Mouse (Mus musculus) hindbrain, embryonic 13.5 days (tissue): ENCODE data around the gene Pus7. TPM values are rescaled to one million over a fixed set of nuclear protein-coding genes. Genes with fewer than 3 reads are reported as not detected.

Experiments used
- ATAC-seq: fragments of 200-750 bp; cut with Nextera tagmentation; 2 replicates; pipeline ENCODE4 v1.8.0; 2017; ENCODE audit warnings: moderate TSS enrichment; ENCODE audit not compliant: low FRiP score
- H3K27ac ChIP-seq: fragments of 300-500 bp; sonication (generic); 2 replicates; pipeline ENCODE4 v1.5.1; 2015; ENCODE audit warnings: inconsistent platforms, mild to moderate bottlenecking, moderate library complexity
- H3K27me3 ChIP-seq: fragments of 300-500 bp; sonication (generic); 2 replicates; pipeline ENCODE4 v1.6.1; 2015; ENCODE audit warnings: mild to moderate bottlenecking, inconsistent platforms
- H3K36me3 ChIP-seq: fragments of 300-500 bp; sonication (generic); 2 replicates; pipeline ENCODE4 v1.6.1; 2015; ENCODE audit warnings: mild to moderate bottlenecking, inconsistent platforms
- H3K4me1 ChIP-seq: fragments of 300-500 bp; sonication (generic); replicated peaks from 2 replicates; pipeline ENCODE4 v1.6.1; 2015; ENCODE audit warnings: inconsistent platforms
- H3K4me2 ChIP-seq: fragments of 300-500 bp; sonication (generic); 2 replicates; pipeline ENCODE4 v1.6.1; 2015; ENCODE audit warnings: inconsistent platforms, mild to moderate bottlenecking, moderate library complexity
- H3K4me3 ChIP-seq: fragments of 300-500 bp; sonication (generic); 2 replicates; pipeline ENCODE4 v1.5.1; 2015; ENCODE audit warnings: mild to moderate bottlenecking, inconsistent platforms
- H3K9ac ChIP-seq: fragments of 300-500 bp; sonication (generic); 2 replicates; pipeline ENCODE4 v1.6.1; 2015; ENCODE audit warnings: mild to moderate bottlenecking, inconsistent platforms
- H3K9me3 ChIP-seq: fragments of 300-500 bp; sonication (generic); 2 replicates; pipeline ENCODE4 v1.6.1; 2016; ENCODE audit warnings: inconsistent platforms
- WGBS: fragments of 180-500 bp; shearing (Covaris S2); methylation state at CpG from one replicate; pipeline ENCODE4 v1.1.7; 2015; 5-methylcytosine and 5-hydroxymethylcytosine counted together
- polyA plus RNA-seq: library from polyadenylated mRNA; unstranded; fragments of >200 nt; fragmentation: Nextera tagmentation; extraction: Ambion mirVana; gene quantifications from 2 replicates; pipeline ENCODE4 v1.2.1, GENCODE M21; 2015

The Pus7 gene
- polyA plus RNA-seq, 1 experiment from 2014 or later: 15.8 TPM

DNA sequence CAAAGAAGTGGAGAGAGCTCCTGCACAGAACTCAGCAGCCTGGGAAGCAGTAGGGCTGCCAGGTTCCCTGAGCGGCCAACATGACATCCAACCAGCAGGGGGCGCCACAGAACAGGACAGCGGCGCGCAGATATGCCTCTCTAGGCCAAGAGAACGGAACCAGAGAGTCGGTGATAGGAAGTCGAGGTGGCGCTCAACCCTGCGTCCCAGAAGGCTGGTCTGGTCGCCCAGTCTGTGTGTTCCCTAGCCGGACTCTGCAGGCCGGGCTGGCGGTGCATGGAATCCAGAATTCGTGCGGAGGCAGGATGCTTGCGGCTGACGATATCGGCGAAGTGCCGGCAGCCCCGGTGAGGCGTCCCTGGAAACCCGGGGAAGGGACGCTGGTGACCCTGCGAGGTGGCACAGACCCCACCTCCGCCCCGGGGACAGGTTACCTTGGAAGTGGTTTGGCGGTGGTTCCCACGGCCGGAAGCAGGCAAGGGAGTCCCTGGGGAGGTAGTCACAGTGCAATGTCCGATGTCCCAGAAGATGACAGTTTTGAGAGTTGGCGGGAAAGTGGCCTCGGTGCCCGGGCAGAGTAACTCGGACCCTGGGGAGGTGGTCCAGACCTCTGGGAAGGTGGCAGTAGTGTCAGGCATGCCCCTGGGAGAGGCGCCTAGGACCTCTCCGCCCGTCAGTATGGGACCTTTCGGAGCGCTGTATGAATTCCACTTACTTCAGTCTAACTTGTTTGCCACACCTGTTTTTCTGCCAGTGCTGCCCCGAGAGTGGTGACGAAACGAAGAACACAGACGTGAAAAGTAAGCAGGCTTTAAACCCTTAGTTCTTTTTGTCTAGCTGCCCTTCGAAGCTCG lies 4.3 kb upstream of the Pus7 start, which contains the start of gene Rint1:
TSS of gene Rint1 (plus strand) at position 176 of the 854 bp plus-strand sequence.
- 3% methylated on average over 47 of the region's 47 CpGs for WGBS

DNA sequence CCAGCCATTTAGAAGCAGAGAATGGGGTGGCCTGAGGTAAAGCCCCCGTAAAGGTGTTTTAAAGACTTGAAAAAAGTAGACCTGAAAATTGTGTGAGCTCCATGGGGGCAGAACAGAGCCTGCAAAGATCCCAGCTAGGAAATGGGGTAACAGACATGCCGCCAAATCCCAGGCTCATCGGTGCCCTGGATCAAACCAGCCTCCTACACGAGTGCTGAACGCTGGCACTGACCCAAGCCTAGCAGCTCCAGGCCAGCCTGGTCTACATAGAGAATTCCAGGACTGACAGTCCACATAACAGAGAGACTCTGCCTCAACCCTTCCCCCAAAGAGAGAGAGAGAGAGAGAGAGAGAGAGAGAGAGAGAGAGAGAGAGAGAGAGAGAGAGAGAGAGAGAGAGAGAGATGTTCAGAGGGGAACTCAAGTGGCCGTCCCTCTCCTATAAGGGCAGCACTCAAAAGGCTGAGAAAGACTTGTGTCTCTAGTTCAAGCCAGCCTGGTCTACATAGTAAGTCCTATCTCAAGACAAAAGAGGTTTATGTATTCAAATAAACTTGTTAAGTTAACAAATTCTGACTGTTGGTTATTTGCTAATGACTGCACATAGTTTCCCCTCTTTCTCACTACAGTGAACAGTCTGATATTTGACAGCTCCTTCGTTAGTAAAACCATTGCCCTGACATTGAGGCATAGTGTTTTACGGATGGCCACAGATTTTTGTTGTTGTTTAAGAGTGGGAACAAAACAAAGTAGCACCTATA lies 1.3 kb downstream of the Pus7 start:
- H3K36me3 ChIP-seq: 0 out of 2 replicates have a peak, but pooled peaks cover 5% of the 10 kb centered on the region
- peak overlapping the region; percentile 77 for H3K4me3 ChIP-seq
- H3K27me3 ChIP-seq: no peaks in the 10 kb centered on the region
- H3K27ac ChIP-seq: no peak overlapping the region
- peak overlapping the region; percentile 84; the same call in 1 of the 2 replicates for H3K9ac ChIP-seq
- H3K9me3 ChIP-seq: no peaks in the 10 kb centered on the region
- H3K4me2 ChIP-seq: peak overlapping the region; percentile 65
- ATAC-seq: no peak
- H3K4me1 ChIP-seq: peaks cover 11% of the 10 kb centered on the region
- 56% methylated on average over 8 of the region's 8 CpGs for WGBS

More for the DNA sequence above, 4.3 kb upstream of the Pus7 start, which contains the start of gene Rint1:
- Histone ChIP-seq H3K4me3 (peak within 1 kb of the TSS; percentile 81), H3K4me2 (peak within 1 kb of the TSS; percentile 88), H3K36me3 (peaks cover 5% of the 10 kb centered on the region), H3K27me3 (no peaks in the 10 kb centered on the region), H3K4me1 (peaks cover 10% of the 10 kb centered on the region), H3K27ac (peak within 1 kb of the TSS; percentile 85), H3K9me3 (no peaks in the 10 kb centered on the region), H3K9ac (peak within 1 kb of the TSS; percentile 88)
- ATAC-seq: peak; percentile 87

DNA sequence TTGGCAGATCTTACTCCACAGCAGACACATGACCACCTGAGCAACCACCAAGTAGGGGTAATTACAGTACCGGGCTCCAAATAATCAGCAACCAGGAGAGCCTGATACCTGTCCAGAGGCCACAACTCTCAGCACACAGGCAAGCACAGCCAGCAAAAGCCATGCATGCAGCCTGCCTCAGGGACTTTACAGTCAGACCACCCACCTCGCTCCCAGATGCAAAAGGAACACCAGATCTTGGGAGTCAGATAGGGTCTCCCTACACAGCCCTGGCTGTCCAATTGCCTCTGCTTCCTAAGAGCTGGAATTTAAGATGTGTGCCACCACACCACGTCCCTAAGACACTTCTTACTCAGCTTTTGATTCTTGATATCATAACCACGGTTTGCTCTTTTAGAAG lies 2.3 kb downstream of the Pus7 start:
- no peak for ATAC-seq
- Histone ChIP-seq H3K9ac (0 out of 2 replicates have a peak overlapping the region, but pooled peaks have one; percentile 13), H3K27ac (no peak overlapping the region), H3K4me2 (no peak overlapping the region), H3K4me1 (peaks cover 11% of the 10 kb centered on the region), H3K36me3 (peaks cover 8% of the 10 kb centered on the region), H3K9me3 (no peaks in the 10 kb centered on the region), H3K27me3 (no peaks in the 10 kb centered on the region), H3K4me3 (no peak overlapping the region)
- WGBS: 83% methylated on average over 4 of the region's 4 CpGs

DNA sequence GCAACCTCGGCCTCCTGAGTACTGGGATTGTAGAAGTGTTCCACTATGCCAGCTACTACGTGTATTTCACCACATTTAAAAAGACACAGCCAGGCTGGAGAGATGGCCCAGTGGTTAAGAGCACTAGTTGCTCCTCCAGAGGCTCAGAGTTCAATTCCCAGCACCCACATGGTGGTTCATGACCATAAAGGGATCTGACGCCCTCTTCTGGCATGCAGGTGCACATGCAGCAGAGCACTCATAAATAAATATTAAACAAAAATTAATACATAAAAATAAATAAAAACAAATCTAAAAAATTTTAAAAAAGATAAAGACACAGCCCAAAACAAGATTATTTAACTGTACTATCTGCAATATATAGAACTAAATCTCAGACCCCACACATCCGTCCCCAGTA lies 3.0 kb downstream of the Pus7 start:
- Histone ChIP-seq H3K4me3 (no peak overlapping the region), H3K4me1 (peaks cover 11% of the 10 kb centered on the region), H3K4me2 (no peak overlapping the region)

DNA sequence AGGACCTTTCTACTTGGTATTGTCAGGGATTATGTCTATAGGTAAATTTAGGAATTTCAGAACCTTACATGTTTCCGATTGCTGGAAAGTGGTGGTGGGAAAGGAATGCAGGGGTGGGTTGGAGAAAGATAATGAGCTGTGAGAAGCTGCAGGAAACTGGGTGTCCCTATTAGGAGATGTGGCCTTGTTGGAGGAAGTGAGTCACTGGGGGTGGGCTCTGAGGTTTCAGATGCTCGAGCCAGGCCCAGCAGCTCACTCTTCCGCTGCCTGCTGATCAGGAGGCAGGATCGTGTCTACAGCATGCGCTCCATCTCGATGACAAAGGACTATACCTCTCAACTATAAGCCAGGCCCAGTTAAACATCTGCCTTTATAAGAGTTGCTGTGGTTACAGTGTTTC lies 9.3 kb downstream of the Pus7 start:
- Histone ChIP-seq H3K9me3 (no peaks in the 10 kb centered on the region), H3K4me1 (no peaks in the 10 kb centered on the region), H3K27me3 (no peaks in the 10 kb centered on the region), H3K27ac (no peak overlapping the region), H3K4me3 (no peak overlapping the region), H3K4me2 (no peak overlapping the region), H3K9ac (no peak overlapping the region), H3K36me3 (peaks cover 41% of the 10 kb centered on the region)
- no peak for ATAC-seq
- 89% methylated on average over 6 of the region's 6 CpGs for WGBS

More for the DNA sequence above, 3.0 kb downstream of the Pus7 start:
- WGBS: 91% methylated on average over 4 of the region's 4 CpGs
- Histone ChIP-seq H3K27me3 (no peaks in the 10 kb centered on the region), H3K9ac (no peak overlapping the region), H3K36me3 (peaks cover 11% of the 10 kb centered on the region), H3K9me3 (no peaks in the 10 kb centered on the region), H3K27ac (no peak overlapping the region)
- ATAC-seq: no peak

DNA sequence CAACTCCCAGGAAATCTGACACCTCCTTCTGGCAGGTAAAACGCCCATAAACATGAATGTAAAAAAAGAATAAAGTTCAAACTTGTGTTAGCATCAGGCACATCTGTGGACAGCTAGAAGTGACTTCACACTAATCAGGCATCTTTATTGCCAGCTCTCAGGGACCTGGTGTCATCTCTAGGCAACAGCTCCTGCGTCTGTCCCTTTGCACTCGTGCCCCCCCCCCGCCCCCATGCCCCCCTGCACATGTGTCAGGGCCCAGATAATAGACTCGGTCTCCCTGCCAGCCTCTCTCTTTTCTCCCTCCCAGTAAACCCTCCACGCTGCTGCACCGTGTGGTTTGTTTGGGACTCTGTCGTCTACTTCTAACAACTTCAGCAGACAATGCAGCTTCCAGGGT lies 12.4 kb downstream of the Pus7 start:
- 43% methylated on average over 8 of the region's 8 CpGs for WGBS
- peaks cover 55% of the 10 kb centered on the region for H3K36me3 ChIP-seq
- H3K27me3 ChIP-seq: no peaks in the 10 kb centered on the region
- no peak overlapping the region for H3K4me3 ChIP-seq
- no peak for ATAC-seq
- H3K9me3 ChIP-seq: no peaks in the 10 kb centered on the region
- H3K27ac ChIP-seq: no peak overlapping the region
- H3K4me2 ChIP-seq: no peak overlapping the region
- no peaks in the 10 kb centered on the region for H3K4me1 ChIP-seq
- no peak overlapping the region for H3K9ac ChIP-seq

DNA sequence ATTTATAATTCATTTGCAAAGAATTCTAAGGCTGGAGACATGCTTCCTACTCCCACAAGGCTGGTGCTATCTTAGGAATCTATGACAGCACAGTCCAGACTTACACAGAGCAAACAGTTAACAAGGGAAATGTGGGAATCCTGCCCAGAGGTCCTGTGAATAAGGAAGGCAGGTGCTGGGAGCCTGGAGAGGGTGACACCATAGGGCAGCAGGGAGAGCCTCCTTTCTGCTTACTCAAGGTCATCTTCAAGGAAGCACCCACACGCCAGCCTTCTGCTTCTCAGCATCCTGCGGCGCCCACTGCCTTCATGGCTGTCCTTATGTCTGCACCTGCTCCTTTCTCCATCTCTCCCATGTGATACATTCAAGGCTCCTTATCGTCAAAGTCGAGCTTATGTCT lies 19.0 kb downstream of the Pus7 start:
- H3K27me3 ChIP-seq: no peaks in the 10 kb centered on the region
- H3K27ac ChIP-seq: no peak overlapping the region
- WGBS: 96% methylated on average over 5 of the region's 5 CpGs
- no peaks in the 10 kb centered on the region for H3K9me3 ChIP-seq
- no peak overlapping the region for H3K4me3 ChIP-seq
- no peak for ATAC-seq
- H3K36me3 ChIP-seq: peaks cover 55% of the 10 kb centered on the region
- H3K4me1 ChIP-seq: no peaks in the 10 kb centered on the region
- no peak overlapping the region for H3K9ac ChIP-seq
- no peak overlapping the region for H3K4me2 ChIP-seq

DNA sequence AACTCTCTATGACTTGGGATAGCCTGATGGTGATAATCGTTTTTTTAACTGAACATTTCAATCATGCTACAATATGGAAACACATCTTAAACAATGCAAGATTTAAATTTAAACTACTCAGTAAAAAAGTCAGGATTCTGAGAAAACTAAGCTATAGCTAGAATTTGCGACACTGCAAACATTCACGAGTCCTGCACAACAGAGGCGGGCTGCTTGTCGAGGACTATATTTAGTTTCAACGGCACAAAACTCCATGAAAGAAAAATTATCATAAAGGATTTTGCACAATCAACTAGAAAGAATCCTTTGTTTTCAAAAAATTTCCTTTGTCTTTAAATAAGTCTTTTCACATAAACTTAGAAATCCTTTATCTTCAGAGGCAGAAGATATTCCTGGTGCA lies 21.0 kb downstream of the Pus7 start:
- 93% methylated on average over 6 of the region's 6 CpGs for WGBS
- H3K27me3 ChIP-seq: no peaks in the 10 kb centered on the region
- H3K36me3 ChIP-seq: peaks cover 47% of the 10 kb centered on the region

DNA sequence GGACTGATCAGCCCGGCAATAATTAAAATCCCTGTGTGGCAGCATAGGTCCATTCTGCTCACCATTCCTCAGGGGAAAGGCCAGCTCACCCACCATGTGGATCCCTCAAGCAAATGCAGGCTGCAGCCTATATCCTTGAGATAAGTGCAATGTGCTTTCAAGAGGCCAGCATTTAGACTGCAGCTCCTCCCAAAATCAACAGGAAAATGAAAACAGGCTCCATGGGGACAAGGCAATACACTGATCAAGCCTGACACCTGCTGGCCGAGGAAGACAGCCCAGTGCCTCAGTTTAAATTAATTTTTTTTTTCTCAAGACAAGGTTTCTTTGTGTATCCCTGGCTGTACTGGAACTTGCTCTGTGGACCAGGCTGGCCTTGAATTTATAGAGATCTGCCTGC lies 24.9 kb downstream of the Pus7 start:
- no peak overlapping the region for H3K4me3 ChIP-seq
- ATAC-seq: peak; percentile 17; the same call in 1 of the 2 replicates
- 53% methylated on average over 2 of the region's 2 CpGs for WGBS

More for the DNA sequence above, 21.0 kb downstream of the Pus7 start:
- Histone ChIP-seq H3K4me2 (no peak overlapping the region), H3K4me1 (no peaks in the 10 kb centered on the region), H3K9me3 (no peaks in the 10 kb centered on the region), H3K27ac (no peak overlapping the region), H3K4me3 (no peak overlapping the region), H3K9ac (no peak overlapping the region)
- no peak for ATAC-seq

DNA sequence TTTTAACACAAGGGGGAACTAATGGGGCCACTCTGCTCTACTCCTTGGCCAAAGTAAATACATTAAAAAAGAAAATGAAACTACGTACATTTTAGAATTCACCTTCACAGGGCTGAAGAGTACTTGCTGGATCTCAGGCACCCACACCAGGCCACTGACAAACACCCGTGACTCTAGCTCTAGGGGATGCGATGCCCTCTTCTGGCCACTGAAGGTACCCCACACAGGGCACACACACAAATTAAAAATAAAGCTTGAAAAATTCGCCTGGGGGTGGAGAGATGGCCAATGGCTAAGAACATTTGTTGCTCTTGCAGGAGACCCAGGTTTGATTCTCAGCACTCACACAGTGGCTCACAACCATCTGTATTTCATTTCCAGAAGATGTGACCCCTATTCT lies 27.1 kb downstream of the Pus7 start:
- Histone ChIP-seq H3K4me1 (no peaks in the 10 kb centered on the region), H3K9ac (no peak overlapping the region), H3K27me3 (no peaks in the 10 kb centered on the region), H3K36me3 (peaks cover 32% of the 10 kb centered on the region), H3K27ac (no peak overlapping the region), H3K4me2 (no peak overlapping the region), H3K9me3 (no peaks in the 10 kb centered on the region), H3K4me3 (no peak overlapping the region)
- ATAC-seq: no peak
- WGBS: over 99% methylated on average over 4 of the region's 4 CpGs

More for the DNA sequence above, 24.9 kb downstream of the Pus7 start:
- Histone ChIP-seq H3K27ac (no peak overlapping the region), H3K4me1 (no peaks in the 10 kb centered on the region), H3K27me3 (no peaks in the 10 kb centered on the region), H3K4me2 (no peak overlapping the region), H3K36me3 (peaks cover 38% of the 10 kb centered on the region), H3K9ac (no peak overlapping the region), H3K9me3 (no peaks in the 10 kb centered on the region)

DNA sequence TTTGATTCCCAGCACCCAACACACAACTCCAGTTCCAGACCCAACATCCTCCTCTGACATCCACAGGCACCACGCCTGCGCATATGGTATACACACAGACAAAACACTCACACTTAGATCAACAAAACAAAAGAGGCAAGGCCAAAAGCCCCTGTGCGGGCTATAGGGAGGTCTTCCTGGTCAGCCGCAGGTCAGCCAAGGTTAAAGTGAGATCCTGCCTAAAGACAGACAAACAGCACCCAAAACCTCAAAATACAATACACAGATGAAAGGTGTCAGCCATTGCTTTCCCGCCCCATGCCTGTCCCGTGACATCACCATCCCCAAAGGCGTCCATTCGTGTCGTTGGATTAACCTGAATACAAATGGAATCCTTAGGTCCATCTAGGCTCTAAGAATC lies 27.9 kb downstream of the Pus7 start:
- Histone ChIP-seq H3K9ac (no peak overlapping the region), H3K4me2 (no peak overlapping the region), H3K36me3 (peaks cover 34% of the 10 kb centered on the region), H3K4me3 (no peak overlapping the region), H3K27me3 (no peaks in the 10 kb centered on the region), H3K9me3 (no peaks in the 10 kb centered on the region), H3K27ac (no peak overlapping the region), H3K4me1 (no peaks in the 10 kb centered on the region)
- no peak for ATAC-seq
- 98% methylated on average over 9 of the region's 9 CpGs for WGBS

DNA sequence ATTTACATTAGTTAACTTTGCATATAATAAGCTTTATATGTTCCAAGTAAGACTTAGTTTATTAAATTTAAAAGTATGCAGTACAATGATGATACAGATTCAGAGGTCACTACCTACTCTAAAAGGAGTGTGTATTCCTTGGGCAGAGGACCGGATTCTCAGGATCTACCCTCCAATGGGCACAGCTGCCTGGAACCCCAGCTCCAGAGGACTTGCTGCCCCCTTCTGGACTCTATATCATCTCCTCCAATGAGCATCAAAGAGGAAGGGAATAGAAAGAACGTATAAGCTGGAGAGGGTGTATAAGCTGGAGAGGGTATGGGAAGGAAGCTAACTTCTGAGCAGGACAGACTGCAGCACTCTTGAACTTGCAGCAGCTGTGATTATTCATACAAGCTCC lies 33.6 kb downstream of the Pus7 start:
- H3K27ac ChIP-seq: no peak overlapping the region
- 64% methylated on average over 2 of the region's 2 CpGs for WGBS
- ATAC-seq: no peak
- H3K4me2 ChIP-seq: no peak overlapping the region
- H3K4me3 ChIP-seq: no peak overlapping the region
- H3K36me3 ChIP-seq: peaks cover 50% of the 10 kb centered on the region
- no peaks in the 10 kb centered on the region for H3K9me3 ChIP-seq
- H3K9ac ChIP-seq: no peak overlapping the region
- no peaks in the 10 kb centered on the region for H3K4me1 ChIP-seq
- no peaks in the 10 kb centered on the region for H3K27me3 ChIP-seq
